Mouse (Mus musculus) erythroblast, embryonic 14.5 days (primary cell): ENCODE results near the gene D17H6S53E.

Experiments
- GATA1 ChIP-seq: IDR thresholded peaks from 2 replicates; pipeline ENCODE4 v1.6.1; 2012; ENCODE audit warnings: low read length, inconsistent platforms, mixed read lengths
- TAL1 ChIP-seq: IDR thresholded peaks from 3 replicates; pipeline ENCODE4 v1.6.1; 2012; ENCODE audit warnings: low read length, inconsistent platforms, mixed read lengths

DNA sequence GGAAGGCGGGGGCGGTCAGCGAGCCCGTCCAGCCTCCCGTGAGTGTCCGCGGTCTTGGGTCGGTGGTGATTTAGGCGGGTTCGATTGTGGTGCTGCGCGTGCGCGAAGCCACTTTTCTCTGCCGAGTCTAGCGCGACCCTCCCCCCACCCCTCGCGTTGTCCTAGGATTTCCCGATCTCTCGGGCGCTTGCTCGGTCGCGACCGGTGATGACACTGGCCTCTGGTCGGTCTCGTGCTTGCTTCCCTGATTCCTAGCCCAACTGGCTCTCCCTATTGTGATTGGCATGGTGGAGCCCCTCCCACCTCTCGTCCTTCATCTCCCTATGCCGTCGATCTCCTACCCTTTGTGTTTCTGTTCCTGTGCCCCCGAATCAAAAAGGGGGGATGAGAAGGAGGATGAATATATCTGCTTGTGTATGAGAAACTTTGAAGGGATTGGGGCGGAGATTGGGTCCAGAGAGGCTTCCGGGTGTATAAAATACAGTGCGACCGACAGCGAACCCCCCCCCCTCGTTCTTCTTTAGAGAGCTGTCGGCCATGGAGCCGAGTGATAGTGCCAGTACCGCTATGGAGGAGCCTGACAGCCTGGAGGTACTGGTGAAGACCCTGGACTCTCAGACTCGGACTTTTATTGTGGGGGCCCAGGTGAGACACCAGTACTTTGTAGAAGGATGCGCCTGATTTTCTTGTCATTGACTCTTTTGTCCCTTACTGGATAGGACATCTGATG is 9.6 kb downstream of the D17H6S53E start:
- TF ChIP-seq GATA1 (no peak), TAL1 (no peak)
